Mouse (Mus musculus) myocyte (in vitro differentiated cells): ENCODE data around the gene Tsc22d2. TPM values are rescaled to one million over a fixed set of nuclear protein-coding genes. Genes with fewer than 3 reads are reported as not detected.

Source experiments
- H3K27me3 ChIP-seq: one replicate; pipeline ENCODE4 v1.6.1; 2011; ENCODE audit not compliant: control insufficient read depth, insufficient read depth, insufficient read length
- H3K36me3 ChIP-seq: one replicate; pipeline ENCODE4 v1.6.1; 2011; ENCODE audit not compliant: control insufficient read depth, insufficient read depth
- H3K4me2 ChIP-seq: one replicate; pipeline ENCODE4 v1.6.1; 2011; ENCODE audit warnings: low read depth, control low read depth
- H3K4me3 ChIP-seq: one replicate; pipeline ENCODE4 v1.5.1; 2011; ENCODE audit warnings: mild to moderate bottlenecking, control low read depth, moderate library complexity
- H3K79me2 ChIP-seq: one replicate; pipeline ENCODE4 v1.6.1; 2011; ENCODE audit not compliant: control insufficient read depth, insufficient read depth
- H3ac ChIP-seq: one replicate; pipeline ENCODE4 v1.6.1; 2011; ENCODE audit not compliant: control insufficient read depth, insufficient read length
- CEBPB ChIP-seq: IDR thresholded peaks from 2 replicates; pipeline ENCODE4 v1.6.1; 2011; ENCODE audit warnings: mild to moderate bottlenecking, moderate library complexity; ENCODE audit not compliant: poor library complexity, insufficient read depth, severe bottlenecking
- E2F4 ChIP-seq: IDR thresholded peaks from one replicate; pipeline ENCODE4 v1.6.1; 2011; ENCODE audit warnings: mild to moderate bottlenecking, control low read depth, moderate library complexity; ENCODE audit not compliant: insufficient read depth
- MAX ChIP-seq: IDR thresholded peaks from one replicate; pipeline ENCODE4 v1.6.1; 2011; ENCODE audit warnings: low read depth, mild to moderate bottlenecking, control low read depth
- MYOD1 ChIP-seq, 3 experiments: IDR thresholded peaks; one replicate each; pipeline ENCODE4 v1.6.1; 2011; ENCODE audit warnings: control low read depth in 2 of 3, low read depth in 2 of 3, mild to moderate bottlenecking in 2 of 3, moderate library complexity in 1 of 3; ENCODE audit not compliant: insufficient read length in 2 of 3, control insufficient read depth in 1 of 3
- MYOG ChIP-seq, 3 experiments: IDR thresholded peaks; one replicate each; pipeline ENCODE4 v1.6.1; 2011; ENCODE audit warnings: control low read depth in 2 of 3, low read depth in 2 of 3, mild to moderate bottlenecking in 2 of 3; ENCODE audit not compliant: insufficient read length in 2 of 3, control insufficient read depth in 1 of 3, insufficient read depth in 1 of 3
- POLR2A ChIP-seq: IDR thresholded peaks from one replicate; pipeline ENCODE4 v1.6.1; 2011; ENCODE audit warnings: low read depth, mild to moderate bottlenecking, control low read depth, moderate library complexity; ENCODE audit not compliant: insufficient read length
- POLR2AphosphoS2 ChIP-seq: IDR thresholded peaks from one replicate; pipeline ENCODE4 v1.6.1; 2011; ENCODE audit warnings: low read depth, control low read depth; ENCODE audit not compliant: insufficient read length
- REST ChIP-seq: IDR thresholded peaks from one replicate; pipeline ENCODE4 v1.6.1; 2011; ENCODE audit warnings: mild to moderate bottlenecking, control low read depth, moderate library complexity; ENCODE audit not compliant: insufficient read depth, insufficient read length
- SRF ChIP-seq: IDR thresholded peaks from one replicate; pipeline ENCODE4 v1.6.1; 2011; ENCODE audit warnings: low read depth; ENCODE audit not compliant: control insufficient read depth, insufficient read length
- TCF12 ChIP-seq: IDR thresholded peaks from one replicate; pipeline ENCODE4 v1.6.1; 2011; ENCODE audit warnings: mild to moderate bottlenecking, control low read depth; ENCODE audit not compliant: poor library complexity, insufficient read depth, severe bottlenecking
- TCF3 ChIP-seq: IDR thresholded peaks from one replicate; pipeline ENCODE4 v1.6.1; 2011; ENCODE audit warnings: low read depth, control low read depth; ENCODE audit not compliant: insufficient read length
- USF1 ChIP-seq: IDR thresholded peaks from one replicate; pipeline ENCODE4 v1.6.1; 2011; ENCODE audit warnings: low read depth, mild to moderate bottlenecking, control low read depth, moderate library complexity
- polyA plus RNA-seq: library from polyadenylated mRNA; unstranded; fragments of >200 nt; fragmentation: generic; extraction: Trizol; gene quantifications from one replicate; pipeline ENCODE4 v1.2.1, GENCODE M21; 2012; ENCODE audit warnings: missing spikeins

Gene Tsc22d2
- polyA plus RNA-seq, 1 experiment, result 14.2 TPM

DNA sequence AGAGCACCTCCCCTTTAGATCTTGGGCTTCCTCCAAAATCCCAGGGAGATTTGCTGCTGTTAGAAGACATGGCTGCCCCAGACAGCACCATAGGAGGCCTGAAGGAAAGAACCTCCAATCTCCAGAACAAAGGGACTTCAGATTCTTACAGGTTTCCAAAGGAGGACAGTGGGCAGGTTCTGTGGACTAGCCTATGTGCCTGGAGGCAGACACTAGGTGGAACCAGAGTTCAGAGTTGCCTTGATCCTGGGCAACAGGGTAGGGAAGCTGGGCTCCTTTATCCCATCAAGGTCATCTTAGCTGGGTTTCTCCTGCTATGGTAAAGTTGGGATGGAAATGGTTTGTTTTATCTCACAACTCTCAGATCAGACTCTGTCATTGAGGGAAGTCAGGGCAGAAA lies 97.1 kb downstream of the Tsc22d2 start:
- TF ChIP-seq MYOD1 (IDR thresholded peaks at IDR 0.05; ENCODE audit: control insufficient read depth in 1 of 3, insufficient read length in 2 of 3, low read depth in 2 of 3), result no peak
- TF ChIP-seq USF1, result no peak
- no peak for TF ChIP-seq POLR2AphosphoS2
- no peak for TF ChIP-seq POLR2A
- TF ChIP-seq CEBPB, result no peak
- no peak for TF ChIP-seq E2F4
- TF ChIP-seq TCF12, result no peak
- no peak for TF ChIP-seq MAX
- TF ChIP-seq REST, result no peak
- TF ChIP-seq TCF3, result no peak
- TF ChIP-seq MYOG (IDR thresholded peaks at IDR 0.05; ENCODE audit: control insufficient read depth in 1 of 3, insufficient read depth in 1 of 3, insufficient read length in 2 of 3, low read depth in 2 of 3), result no peak
- H3K4me3 ChIP-seq, result no peak overlapping the region

DNA sequence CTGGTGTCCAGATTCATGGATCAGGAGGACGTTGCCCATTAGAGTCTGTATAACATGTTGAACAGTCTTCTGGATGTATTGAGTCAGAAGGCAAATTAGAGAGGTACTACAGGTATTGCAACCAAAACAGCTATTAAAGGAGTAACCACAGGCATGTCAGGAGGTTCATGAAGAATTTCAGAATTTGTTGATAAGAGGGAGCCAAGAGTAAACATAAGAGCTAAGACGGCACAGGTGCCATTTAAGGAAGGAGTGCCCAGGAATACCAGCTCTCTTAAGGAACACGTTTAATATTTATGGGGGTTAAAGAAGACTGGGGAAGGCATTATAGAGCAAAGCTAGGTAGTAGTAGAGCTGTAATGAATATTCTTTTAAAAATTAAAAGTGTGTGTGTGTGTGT lies 98.2 kb downstream of the Tsc22d2 start:
- no peaks in the 10 kb centered on the region for H3K36me3 ChIP-seq
- H3K79me2 ChIP-seq, result no peaks in the 10 kb centered on the region
- H3K4me2 ChIP-seq, result no peak overlapping the region
- H3ac ChIP-seq, result no peak overlapping the region
- TF ChIP-seq CEBPB (no peak), POLR2A (no peak), E2F4 (no peak), POLR2AphosphoS2 (no peak), SRF (no peak), REST (no peak), MYOD1 (IDR thresholded peaks at IDR 0.05; ENCODE audit: control insufficient read depth in 1 of 3, insufficient read length in 2 of 3, low read depth in 2 of 3) (no peak), MYOG (IDR thresholded peaks at IDR 0.05; ENCODE audit: control insufficient read depth in 1 of 3, insufficient read depth in 1 of 3, insufficient read length in 2 of 3, low read depth in 2 of 3) (no peak), USF1 (no peak)
- H3K27me3 ChIP-seq, result no peaks in the 10 kb centered on the region
- no peak overlapping the region for H3K4me3 ChIP-seq

More for the DNA sequence above, 97.1 kb downstream of the Tsc22d2 start:
- no peak overlapping the region for H3K4me2 ChIP-seq
- H3K27me3 ChIP-seq, result no peaks in the 10 kb centered on the region
- no peaks in the 10 kb centered on the region for H3K79me2 ChIP-seq
- no peak overlapping the region for H3ac ChIP-seq
- H3K36me3 ChIP-seq, result no peaks in the 10 kb centered on the region

DNA sequence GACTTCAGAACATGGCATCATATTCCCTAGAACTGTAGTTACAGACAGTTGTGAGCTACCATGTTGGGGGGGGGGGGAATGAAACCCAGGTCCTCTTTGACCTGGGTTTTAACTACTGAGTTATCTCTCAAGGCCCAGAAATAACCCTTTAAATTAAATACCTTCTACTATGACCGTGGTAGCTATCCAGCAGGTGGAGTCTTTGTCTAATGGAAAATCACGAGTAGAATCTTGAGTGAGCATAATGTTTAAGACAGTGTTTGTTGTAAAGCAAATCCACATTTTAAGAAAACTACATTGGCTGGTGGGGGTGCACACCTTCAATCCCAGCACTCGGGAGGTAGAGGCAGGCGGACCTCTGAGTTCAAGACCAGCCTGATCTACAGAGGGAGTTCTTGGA lies 99.0 kb downstream of the Tsc22d2 start:
- no peak overlapping the region for H3ac ChIP-seq
- TF ChIP-seq MAX, result no peak
- TF ChIP-seq POLR2AphosphoS2, result no peak
- no peak for TF ChIP-seq REST
- TF ChIP-seq POLR2A, result no peak
- no peak for TF ChIP-seq TCF3
- TF ChIP-seq E2F4, result no peak
- TF ChIP-seq USF1, result no peak
- no peak for TF ChIP-seq MYOD1 (IDR thresholded peaks at IDR 0.05; ENCODE audit: control insufficient read depth in 1 of 3, insufficient read length in 2 of 3, low read depth in 2 of 3)
- TF ChIP-seq TCF12, result no peak
- no peak for TF ChIP-seq MYOG (IDR thresholded peaks at IDR 0.05; ENCODE audit: control insufficient read depth in 1 of 3, insufficient read depth in 1 of 3, insufficient read length in 2 of 3, low read depth in 2 of 3)
- no peak for TF ChIP-seq SRF
- no peak for TF ChIP-seq CEBPB
- H3K36me3 ChIP-seq, result no peaks in the 10 kb centered on the region
- H3K4me2 ChIP-seq, result no peak overlapping the region
- H3K79me2 ChIP-seq, result no peaks in the 10 kb centered on the region
- no peak overlapping the region for H3K4me3 ChIP-seq
- H3K27me3 ChIP-seq, result no peaks in the 10 kb centered on the region

DNA sequence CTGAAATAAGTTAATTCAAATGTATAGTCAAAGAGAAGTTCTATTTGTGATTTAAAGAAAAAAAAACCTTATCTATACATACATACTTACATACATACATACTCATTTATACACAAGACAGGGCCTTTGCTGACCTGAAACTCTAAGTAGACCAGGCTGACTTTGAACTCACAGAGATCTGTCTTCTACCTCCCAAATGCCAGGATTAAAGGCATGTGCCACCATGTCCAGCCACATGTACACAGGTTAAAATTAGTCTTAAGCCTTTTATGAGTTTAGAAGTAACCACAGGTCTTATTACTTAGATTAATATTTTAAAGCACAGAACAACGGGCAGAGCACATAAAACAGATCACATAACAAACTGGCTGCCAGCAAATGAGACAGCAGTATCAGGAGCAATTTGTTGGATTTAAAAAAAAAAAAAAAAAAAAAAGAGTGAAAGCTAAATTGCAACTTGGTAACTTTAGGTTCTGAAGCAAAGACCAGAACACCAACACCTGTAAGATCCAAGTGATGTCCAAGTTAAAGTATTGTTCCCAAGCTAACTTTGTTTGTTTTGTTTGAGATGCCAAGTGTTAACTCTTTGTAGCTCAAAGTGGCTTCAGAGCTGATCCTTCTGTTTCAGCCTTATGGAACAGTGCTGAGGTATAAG lies 101.6 kb downstream of the Tsc22d2 start:
- no peaks in the 10 kb centered on the region for H3K79me2 ChIP-seq
- no peak for TF ChIP-seq CEBPB
- TF ChIP-seq MAX, result no peak
- TF ChIP-seq TCF12, result no peak
- TF ChIP-seq USF1, result no peak
- H3ac ChIP-seq, result no peak overlapping the region
- H3K4me3 ChIP-seq, result no peak overlapping the region
- H3K27me3 ChIP-seq, result no peaks in the 10 kb centered on the region
- H3K4me2 ChIP-seq, result no peak overlapping the region
- H3K36me3 ChIP-seq, result no peaks in the 10 kb centered on the region

Other genes with a start within 250 kb of the Tsc22d2 start
- 14.4 TPM for gene Eif2a, start 111.1 kb downstream of the Tsc22d2 start, polyA plus RNA-seq
- 28.3 TPM for gene Serp1, start 111.2 kb downstream of the Tsc22d2 start, polyA plus RNA-seq
- gene Selenot, start 161.9 kb downstream of the Tsc22d2 start, polyA plus RNA-seq, result 35.6 TPM
- 0.20 TPM for gene Erich6, start 222.5 kb downstream of the Tsc22d2 start, polyA plus RNA-seq